Mouse (Mus musculus) bone marrow macrophage, adult 2 months (primary cell): Measurements from ENCODE around the gene Tecpr2.

ENCODE experiments used
- CTCF ChIP-seq: IDR thresholded peaks from 2 replicates; pipeline ENCODE4 v1.5.1; 2012; ENCODE audit warnings: low read depth, mild to moderate bottlenecking, low read length, moderate library complexity
- POLR2A ChIP-seq: IDR thresholded peaks from 2 replicates; pipeline ENCODE4 v1.6.1; 2012; ENCODE audit warnings: mild to moderate bottlenecking, low read depth, low read length, borderline replicate concordance

- TF ChIP-seq POLR2A: no peak
- TF ChIP-seq CTCF: no peak; the same call in 1 of the 2 replicates
These were observed 34.0 kb upstream of the Tecpr2 start for GRCm38 (mm10) chr12:110854786-110855737.
